Mouse (Mus musculus): ENCODE measurements around the gene Ppp1r2. TPM values are rescaled to one million over a fixed set of nuclear protein-coding genes. Genes with fewer than 3 reads are reported as not detected.
A peak's percentile ranks its signal among the peaks of the same experiment; 100 is the strongest.
"Not testable (repeated sequence)": the region's sequence is repeated elsewhere in the genome, so short reads cannot be mapped to it uniquely, and the experiment has no call there.

Ppp1r2 gene
- total RNA-seq (2014; rRNA removed) (63.2 and 73.3 TPM in 2 replicates), polyA plus RNA-seq (2015; fragmentation: Nextera tagmentation; extraction: Ambion mirVana) (98.8 and 101 TPM in 2 replicates)

DNA sequence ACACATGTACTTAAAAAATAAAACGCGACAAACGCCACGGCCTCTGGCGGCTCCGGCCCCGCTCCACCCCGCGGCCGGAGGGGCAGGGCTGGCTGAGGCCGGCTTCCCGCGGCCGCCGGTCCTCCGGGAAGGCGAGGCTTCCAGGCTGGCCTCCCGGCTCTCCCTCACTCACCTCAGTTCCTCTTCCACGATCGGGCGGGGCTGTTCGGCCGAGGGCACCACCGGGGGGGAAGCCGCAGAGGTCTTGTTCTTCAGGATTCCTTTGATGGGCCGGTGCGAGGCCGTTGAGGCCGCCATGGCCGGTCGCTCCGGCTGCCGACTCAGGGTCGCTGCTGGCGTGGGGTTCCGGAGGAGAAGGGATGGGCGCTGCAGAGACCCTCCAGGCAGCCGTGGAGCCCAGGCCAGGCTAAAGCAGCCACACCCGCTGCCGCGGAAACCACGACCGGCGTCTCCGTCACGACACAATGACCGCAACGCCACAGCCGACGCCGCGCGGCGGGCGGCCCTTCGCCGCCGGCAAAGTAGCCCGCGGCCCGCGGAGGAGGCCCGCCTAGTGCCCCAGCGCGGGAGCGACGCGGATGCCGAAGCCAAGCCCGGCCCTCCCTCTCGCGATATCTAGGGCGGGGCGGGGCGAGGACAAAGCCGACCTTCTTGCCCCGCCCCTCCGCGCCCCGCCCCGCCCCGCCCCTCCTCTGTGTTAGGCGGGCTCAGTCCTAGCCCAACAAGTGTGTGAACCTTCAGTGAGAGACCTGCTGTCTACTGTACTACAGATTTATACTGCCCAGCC lies at the start of gene Ppp1r2:
Ppp1r2 (minus strand) TSS at position 604 of the 787 bp plus-strand sequence.
- Histone ChIP-seq H3K27ac (ENCODE audit: low read depth, low read length) (peak within 1 kb of the TSS; percentile 72), H3K4me3 (ENCODE audit: low read depth, low read length) (peak within 1 kb of the TSS; percentile 92), H3K9me3 (ENCODE audit: low read length) (no peaks in the 10 kb centered on the region), H3K36me3 (ENCODE audit: insufficient read depth, low read length) (no peaks in the 10 kb centered on the region), H3K27me3 (ENCODE audit: insufficient read depth, low read length) (no peaks in the 10 kb centered on the region), H3K4me2 (ENCODE audit: low read depth, low read length, poor library complexity, severe bottlenecking) (peak within 1 kb of the TSS; percentile 50), H3K9ac (replicated peaks; ENCODE audit: low read length, poor library complexity, severe bottlenecking) (peak within 1 kb of the TSS; percentile 88), H3K4me1 (ENCODE audit: insufficient read depth, low read length) (peaks cover 11% of the 10 kb centered on the region)
- DNase-seq (ENCODE audit: low spot score) (peak; percentile 92), ATAC-seq (ENCODE audit: low FRiP score) (peak; percentile 95)
- under 1% methylated on average over 38 of the region's 83 CpGs for WGBS
- peak; percentile 16 for TF ChIP-seq CTCF (IDR thresholded peaks at IDR 0.05)

GRCm38 (mm10) chr16:31321501-31321900 lies 46.4 kb upstream of the Ppp1r2 start:
- DNase-seq (ENCODE audit: low spot score), result no peak
- no peaks in the 10 kb centered on the region for H3K9me3 ChIP-seq (ENCODE audit: low read length)
- no peaks in the 10 kb centered on the region for H3K4me1 ChIP-seq (ENCODE audit: insufficient read depth, low read length)
- no peak for TF ChIP-seq CTCF (IDR thresholded peaks at IDR 0.05)
- WGBS, result 54% methylated on average over 4 of the region's 4 CpGs
- no peak overlapping the region for H3K4me2 ChIP-seq (ENCODE audit: low read depth, low read length, poor library complexity, severe bottlenecking)
- no peaks in the 10 kb centered on the region for H3K36me3 ChIP-seq (ENCODE audit: insufficient read depth, low read length)
- no peak overlapping the region for H3K9ac ChIP-seq (replicated peaks; ENCODE audit: low read length, poor library complexity, severe bottlenecking)
- ATAC-seq (ENCODE audit: low FRiP score), result no peak
- H3K4me3 ChIP-seq (ENCODE audit: low read depth, low read length), result no peak overlapping the region
- H3K27me3 ChIP-seq (ENCODE audit: insufficient read depth, low read length), result no peaks in the 10 kb centered on the region
- no peak overlapping the region for H3K27ac ChIP-seq (ENCODE audit: low read depth, low read length)

- DNase-seq (ENCODE audit: low spot score), result no peak
- H3K4me1 ChIP-seq (ENCODE audit: insufficient read depth, low read length), result no peaks in the 10 kb centered on the region
- no peak for TF ChIP-seq CTCF (IDR thresholded peaks at IDR 0.05)
- no peak overlapping the region for H3K4me2 ChIP-seq (ENCODE audit: low read depth, low read length, poor library complexity, severe bottlenecking)
- no peak overlapping the region for H3K4me3 ChIP-seq (ENCODE audit: low read depth, low read length)
- H3K36me3 ChIP-seq (ENCODE audit: insufficient read depth, low read length), result no peaks in the 10 kb centered on the region
- H3K9me3 ChIP-seq (ENCODE audit: low read length), result no peaks in the 10 kb centered on the region
- no peak overlapping the region for H3K9ac ChIP-seq (replicated peaks; ENCODE audit: low read length, poor library complexity, severe bottlenecking)
- no peak for ATAC-seq (ENCODE audit: low FRiP score)
- WGBS, result 23% methylated on average over 7 of the region's 7 CpGs
- H3K27me3 ChIP-seq (ENCODE audit: insufficient read depth, low read length), result no peaks in the 10 kb centered on the region
- no peak overlapping the region for H3K27ac ChIP-seq (ENCODE audit: low read depth, low read length)
These were observed 45.9 kb upstream of the Ppp1r2 start for GRCm38 (mm10) chr16:31320954-31321353.

GRCm38 (mm10) chr16:31319723-31320122 lies 44.6 kb upstream of the Ppp1r2 start:
- WGBS, result 79% methylated on average over 3 of the region's 3 CpGs
- not testable (repeated sequence) for H3K27ac ChIP-seq (ENCODE audit: low read depth, low read length); H3K4me2 ChIP-seq (ENCODE audit: low read depth, low read length, poor library complexity, severe bottlenecking)

DNA sequence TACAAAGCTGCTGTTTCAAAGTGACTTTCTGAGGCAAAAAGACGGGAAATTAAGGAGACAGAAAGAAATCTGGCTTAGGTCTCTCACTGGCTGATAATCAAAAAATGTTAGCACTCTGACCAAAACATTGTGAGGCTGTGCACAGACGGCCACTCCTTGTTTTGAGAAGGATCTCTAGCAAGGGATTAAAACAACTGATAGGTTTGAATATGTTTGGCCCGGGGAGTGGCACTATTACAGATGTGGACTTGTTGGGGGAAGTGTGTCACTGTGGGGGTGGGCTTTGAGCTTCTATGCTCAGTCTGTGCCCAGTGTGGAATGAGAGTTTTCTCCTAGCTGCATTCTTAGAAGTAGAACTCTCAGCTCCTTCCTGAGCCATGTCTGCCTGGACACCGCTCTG lies 44.2 kb upstream of the Ppp1r2 start:
- no peak overlapping the region for H3K9ac ChIP-seq (replicated peaks; ENCODE audit: low read length, poor library complexity, severe bottlenecking)
- no peak overlapping the region for H3K27ac ChIP-seq (ENCODE audit: low read depth, low read length)
- no peaks in the 10 kb centered on the region for H3K27me3 ChIP-seq (ENCODE audit: insufficient read depth, low read length)
- 61% methylated on average over 4 of the region's 4 CpGs for WGBS
- no peak overlapping the region for H3K4me2 ChIP-seq (ENCODE audit: low read depth, low read length, poor library complexity, severe bottlenecking)
- H3K4me1 ChIP-seq (ENCODE audit: insufficient read depth, low read length), result no peaks in the 10 kb centered on the region
- no peaks in the 10 kb centered on the region for H3K36me3 ChIP-seq (ENCODE audit: insufficient read depth, low read length)
- DNase-seq (ENCODE audit: low spot score) (no peak), ATAC-seq (ENCODE audit: low FRiP score) (no peak)
- H3K4me3 ChIP-seq (ENCODE audit: low read depth, low read length), result no peak overlapping the region
- H3K9me3 ChIP-seq (ENCODE audit: low read length), result no peaks in the 10 kb centered on the region
- TF ChIP-seq CTCF (IDR thresholded peaks at IDR 0.05), result no peak

More at GRCm38 (mm10) chr16:31319723-31320122, 44.6 kb upstream of the Ppp1r2 start:
- not testable (repeated sequence) for ATAC-seq (ENCODE audit: low FRiP score); H3K9me3 ChIP-seq (ENCODE audit: low read length); H3K4me1 ChIP-seq (ENCODE audit: insufficient read depth, low read length); H3K27me3 ChIP-seq (ENCODE audit: insufficient read depth, low read length); H3K4me3 ChIP-seq (ENCODE audit: low read depth, low read length); DNase-seq (ENCODE audit: low spot score); H3K9ac ChIP-seq (replicated peaks; ENCODE audit: low read length, poor library complexity, severe bottlenecking); H3K36me3 ChIP-seq (ENCODE audit: insufficient read depth, low read length)

- H3K36me3 ChIP-seq (ENCODE audit: insufficient read depth, low read length), result no peaks in the 10 kb centered on the region
- H3K9me3 ChIP-seq (ENCODE audit: low read length), result no peaks in the 10 kb centered on the region
- no peak overlapping the region for H3K4me2 ChIP-seq (ENCODE audit: low read depth, low read length, poor library complexity, severe bottlenecking)
- no peak overlapping the region for H3K9ac ChIP-seq (replicated peaks; ENCODE audit: low read length, poor library complexity, severe bottlenecking)
- H3K27me3 ChIP-seq (ENCODE audit: insufficient read depth, low read length), result no peaks in the 10 kb centered on the region
- H3K4me1 ChIP-seq (ENCODE audit: insufficient read depth, low read length), result no peaks in the 10 kb centered on the region
- no peak overlapping the region for H3K27ac ChIP-seq (ENCODE audit: low read depth, low read length)
- no peak for TF ChIP-seq CTCF (IDR thresholded peaks at IDR 0.05)
- ATAC-seq (ENCODE audit: low FRiP score), result no peak
- no peak overlapping the region for H3K4me3 ChIP-seq (ENCODE audit: low read depth, low read length)
- DNase-seq (ENCODE audit: low spot score), result no peak
- 77% methylated on average over 2 of the region's 2 CpGs for WGBS
These were observed 43.3 kb upstream of the Ppp1r2 start for GRCm38 (mm10) chr16:31318418-31318817.

DNA sequence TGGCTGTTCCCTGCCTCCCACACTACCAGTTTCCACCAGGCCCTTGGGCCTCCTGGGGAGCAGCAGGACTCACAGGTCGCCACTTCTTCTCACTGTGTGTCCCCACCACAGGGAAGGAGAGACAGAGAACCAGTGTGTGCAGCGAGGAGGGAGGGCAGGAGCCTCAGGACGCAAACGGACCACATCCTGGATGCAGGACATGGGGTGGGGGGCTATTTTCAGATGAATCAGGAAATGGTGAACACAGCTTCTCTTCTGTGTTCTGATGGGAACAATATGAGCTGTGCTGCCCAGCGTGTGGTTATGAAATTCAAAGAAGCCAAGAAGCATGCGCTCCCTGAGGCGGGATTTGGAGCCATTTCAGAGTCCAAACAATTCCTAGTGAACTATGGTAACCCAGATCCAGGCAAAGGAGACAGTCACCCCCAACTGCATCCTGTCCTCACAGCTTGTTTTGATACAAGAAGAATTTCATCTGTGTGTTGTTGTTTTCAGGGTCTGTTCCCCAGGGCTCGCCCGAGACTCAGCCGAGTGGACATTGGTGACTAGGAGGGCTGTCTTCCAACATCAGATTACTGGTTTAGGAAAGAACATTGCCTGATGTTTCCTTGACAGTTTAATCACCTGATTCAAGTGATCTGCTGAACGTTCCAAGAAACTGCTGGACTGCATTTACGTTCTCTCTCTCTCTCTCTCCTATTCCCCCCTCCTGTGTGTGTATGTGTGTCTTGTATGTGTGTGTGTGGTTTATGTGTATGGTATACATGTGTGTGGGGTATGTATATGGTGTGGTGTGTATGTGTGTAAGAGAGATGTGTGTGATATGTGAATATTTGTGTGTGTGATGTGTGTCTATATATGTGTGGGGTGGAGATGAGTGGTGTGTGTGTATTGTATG lies 41.4 kb upstream of the Ppp1r2 start:
- not testable (repeated sequence) for H3K36me3 ChIP-seq (ENCODE audit: insufficient read depth, low read length); H3K4me1 ChIP-seq (ENCODE audit: insufficient read depth, low read length); H3K27ac ChIP-seq (ENCODE audit: low read depth, low read length); H3K27me3 ChIP-seq (ENCODE audit: insufficient read depth, low read length); ATAC-seq (ENCODE audit: low FRiP score); H3K4me3 ChIP-seq (ENCODE audit: low read depth, low read length); H3K9me3 ChIP-seq (ENCODE audit: low read length); H3K9ac ChIP-seq (replicated peaks; ENCODE audit: low read length, poor library complexity, severe bottlenecking); H3K4me2 ChIP-seq (ENCODE audit: low read depth, low read length, poor library complexity, severe bottlenecking)
- 47% methylated on average over 12 of the region's 12 CpGs for WGBS
- peak; percentile 26 for DNase-seq (ENCODE audit: low spot score)

Data from midbrain, postnatal 0 days (tissue).